Mouse (Mus musculus) brown adipose tissue, adult 24 weeks (tissue): ENCODE measurements around the gene Anln. TPM values are rescaled to one million over a fixed set of nuclear protein-coding genes. Genes with fewer than 3 reads are reported as not detected.
"Not testable (repeated sequence)": the region's sequence is repeated elsewhere in the genome, so short reads cannot be mapped to it uniquely, and the experiment has no call there.

Experiments used
- H3K27ac ChIP-seq: fragments of 200-500 bp; replicated peaks from 2 replicates; pipeline ENCODE4 v1.5.1; 2012; ENCODE audit warnings: low read depth, mild to moderate bottlenecking, low read length
- H3K4me1 ChIP-seq: fragments of 200-500 bp; 2 replicates; pipeline ENCODE4 v1.6.1; 2012; ENCODE audit warnings: low read length, mixed read lengths; ENCODE audit not compliant: control insufficient read depth, insufficient read depth, insufficient read length
- H3K4me3 ChIP-seq: fragments of 200-500 bp; 2 replicates; pipeline ENCODE4 v1.5.1; 2012; ENCODE audit warnings: low read depth, mild to moderate bottlenecking, low read length, moderate library complexity; ENCODE audit not compliant: insufficient read depth
- polyA plus RNA-seq: library from polyadenylated mRNA; stranded (reverse); fragments of >200 nt; gene quantifications from 2 replicates; pipeline ENCODE4 v1.2.4, GENCODE M21; 2012; ENCODE audit not compliant: missing spikeins, insufficient read depth, insufficient read length

The Anln gene
- polyA plus RNA-seq, 1 experiment: 3.3 TPM

DNA sequence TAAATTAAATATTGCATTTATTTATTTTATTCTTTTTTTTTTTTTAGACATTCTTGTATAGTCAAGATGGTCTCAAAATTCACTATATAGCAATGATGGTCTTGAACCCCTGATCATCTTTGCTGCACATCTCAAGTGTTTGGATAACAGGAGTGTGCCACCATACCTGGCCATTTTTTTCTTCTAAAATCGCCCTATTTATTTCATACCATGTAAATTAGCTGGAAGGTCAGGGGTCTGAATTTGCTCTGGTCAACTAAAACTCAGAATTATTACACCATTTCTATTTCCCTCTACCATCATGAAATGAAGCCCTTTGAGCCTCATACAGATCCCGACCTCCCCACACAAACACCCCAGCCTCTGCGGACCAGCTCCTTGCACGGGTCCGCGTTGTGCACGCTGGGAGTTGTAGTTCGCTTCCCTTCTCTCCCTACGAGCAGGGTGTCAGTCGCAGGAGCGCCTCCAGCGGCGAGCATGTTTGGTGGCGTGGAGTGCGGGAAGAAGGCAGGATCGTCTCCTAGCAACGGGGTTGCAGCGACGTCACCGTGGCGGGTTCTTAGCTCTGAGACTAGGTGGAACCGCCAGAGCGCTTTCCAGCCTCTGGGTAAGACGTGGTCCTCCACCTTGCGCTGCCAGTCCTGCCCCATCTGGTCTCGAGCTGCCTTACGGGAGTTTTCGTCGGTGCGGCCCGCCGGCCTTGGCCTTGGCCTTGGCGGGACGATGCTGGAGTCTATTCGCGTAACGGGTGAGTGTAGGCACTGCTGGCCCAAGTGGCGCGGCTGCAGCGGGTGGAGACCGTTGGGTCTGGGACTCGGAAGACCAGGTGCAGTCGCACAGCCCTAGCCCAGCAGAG, 22.2 kb upstream of the Anln start, which contains the start of gene 9530077C05Rik:
Gene 9530077C05Rik, plus strand, starts transcription at position 512 of the 856 bp plus-strand sequence.
- Histone ChIP-seq H3K4me1 (no peaks in the 10 kb centered on the region), H3K27ac (no peak within 1 kb of the TSS), H3K4me3 (peak within 1 kb of the TSS; percentile 76)

DNA sequence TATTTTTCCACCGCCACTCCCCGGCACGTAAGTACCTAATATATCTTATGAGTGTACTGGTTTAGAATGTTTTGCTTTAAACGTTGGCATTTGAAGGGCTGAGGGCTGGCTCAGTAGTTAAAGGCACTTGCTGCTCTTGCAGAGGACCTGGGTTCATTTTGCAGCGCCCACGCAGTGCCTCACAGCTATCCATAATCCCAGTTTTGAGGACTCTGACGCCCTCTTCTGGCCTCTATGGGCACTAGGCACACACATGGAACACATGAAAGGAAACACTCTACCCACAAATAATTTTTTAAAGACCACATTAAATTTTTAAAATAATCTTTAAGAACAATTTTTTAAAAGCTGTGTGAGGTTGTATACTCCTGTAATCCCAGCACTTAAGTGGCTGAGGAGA, 20.5 kb upstream of the Anln start:
- H3K27ac ChIP-seq: no peak overlapping the region
- no peak overlapping the region for H3K4me3 ChIP-seq
- H3K4me1 ChIP-seq: no peaks in the 10 kb centered on the region

DNA sequence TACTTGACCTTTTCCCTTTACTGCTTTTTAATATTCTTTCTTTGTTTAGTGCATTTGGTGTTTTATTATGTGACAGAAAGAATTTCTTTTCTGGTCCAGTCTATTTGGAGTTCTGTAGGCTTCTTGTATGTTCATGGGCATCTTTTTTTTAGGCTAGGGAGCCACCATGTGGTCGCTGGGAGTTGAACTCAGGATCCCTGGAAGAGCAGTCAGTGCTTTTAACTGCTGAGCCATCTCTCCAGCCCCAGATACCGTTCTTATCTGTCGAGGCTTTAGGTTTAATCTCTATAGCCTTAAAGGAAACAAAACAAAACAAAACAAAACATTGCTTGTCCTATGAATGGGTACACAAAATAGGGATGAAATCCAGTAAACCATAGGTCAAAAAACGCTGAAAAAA, 19.4 kb upstream of the Anln start:
- H3K27ac ChIP-seq, H3K4me1 ChIP-seq, H3K4me3 ChIP-seq: not testable (repeated sequence)

DNA sequence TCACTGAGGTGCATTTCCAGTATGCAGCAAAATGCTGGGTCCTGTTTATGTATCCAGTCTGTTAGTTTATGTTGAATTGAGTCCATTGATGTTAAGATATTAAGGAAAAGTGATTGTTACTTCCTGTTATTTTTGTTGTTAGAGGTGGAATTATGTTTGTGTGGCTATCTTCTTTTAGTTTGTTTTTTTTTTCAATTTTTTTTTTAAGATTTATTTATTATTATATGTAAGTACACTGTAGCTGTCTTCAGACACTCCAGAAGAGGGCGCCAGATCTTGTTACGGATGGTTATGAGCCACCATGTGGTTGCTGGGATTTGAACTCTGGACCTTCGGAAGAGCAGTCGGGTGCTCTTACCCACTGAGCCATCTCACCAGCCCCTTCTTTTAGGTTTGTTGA, 18.6 kb upstream of the Anln start:
- H3K4me1 ChIP-seq, H3K27ac ChIP-seq, H3K4me3 ChIP-seq: not testable (repeated sequence)

DNA sequence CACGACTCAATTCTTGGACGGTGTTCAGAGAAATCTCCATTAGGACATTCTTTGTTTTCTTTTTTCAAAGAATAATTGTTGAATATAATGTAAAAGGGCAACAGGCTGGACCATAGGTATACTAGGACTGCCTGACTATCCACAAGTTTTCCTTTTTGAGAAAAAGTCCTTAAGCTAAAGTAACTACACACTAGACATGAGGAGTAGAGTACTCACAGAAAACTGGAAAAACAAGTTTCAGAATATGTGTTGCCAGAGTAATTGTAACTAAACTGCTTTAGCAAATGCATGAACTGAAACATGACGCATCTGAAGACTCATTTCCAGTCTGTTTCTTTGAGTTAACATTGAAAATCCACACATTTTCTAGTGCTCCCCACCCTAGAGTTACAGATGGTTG, 16.4 kb upstream of the Anln start:
- Histone ChIP-seq H3K4me1 (no peaks in the 10 kb centered on the region), H3K4me3 (no peak overlapping the region), H3K27ac (no peak overlapping the region)

DNA sequence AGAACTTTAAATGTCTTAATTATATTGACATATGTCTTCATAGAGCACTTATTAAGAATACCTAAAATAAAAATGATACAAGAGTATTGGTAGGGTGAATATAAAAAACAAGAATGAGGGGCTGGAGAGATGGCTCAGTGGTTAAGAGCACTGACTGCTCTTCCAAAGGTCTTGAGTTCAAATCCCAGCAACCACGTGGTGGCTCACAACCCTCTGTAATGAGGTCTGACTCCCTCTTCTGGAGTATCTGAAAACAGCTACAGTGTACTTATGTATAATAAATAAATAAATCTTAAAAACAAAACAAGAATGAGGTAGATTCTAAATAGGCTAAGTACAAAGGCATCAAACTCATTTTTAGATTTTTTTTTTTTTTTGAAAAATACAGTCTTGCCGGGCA, 14.5 kb upstream of the Anln start:
- not testable (repeated sequence) for H3K4me1 ChIP-seq, H3K27ac ChIP-seq, H3K4me3 ChIP-seq

DNA sequence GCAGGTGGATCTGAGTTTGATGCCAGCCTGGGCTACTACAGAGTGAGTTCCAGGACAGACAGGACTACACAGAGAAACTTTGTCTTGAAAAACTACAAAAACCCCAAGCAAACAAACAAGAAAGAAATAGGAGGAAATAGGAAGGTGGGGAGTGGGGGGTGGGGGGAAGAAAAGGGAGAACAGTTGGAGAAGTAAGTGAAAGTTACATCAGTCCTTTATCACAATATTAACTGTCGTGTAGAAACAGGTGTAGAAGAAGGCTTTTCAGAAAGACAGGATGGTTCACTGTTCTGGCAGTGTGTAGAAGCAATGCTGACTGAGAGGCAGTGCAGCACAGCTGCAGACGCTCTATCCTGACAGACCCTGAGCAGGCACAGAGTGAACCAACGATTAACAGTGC, 14.0 kb upstream of the Anln start:
- no peaks in the 10 kb centered on the region for H3K4me1 ChIP-seq
- H3K4me3 ChIP-seq: no peak overlapping the region
- H3K27ac ChIP-seq: no peak overlapping the region

DNA sequence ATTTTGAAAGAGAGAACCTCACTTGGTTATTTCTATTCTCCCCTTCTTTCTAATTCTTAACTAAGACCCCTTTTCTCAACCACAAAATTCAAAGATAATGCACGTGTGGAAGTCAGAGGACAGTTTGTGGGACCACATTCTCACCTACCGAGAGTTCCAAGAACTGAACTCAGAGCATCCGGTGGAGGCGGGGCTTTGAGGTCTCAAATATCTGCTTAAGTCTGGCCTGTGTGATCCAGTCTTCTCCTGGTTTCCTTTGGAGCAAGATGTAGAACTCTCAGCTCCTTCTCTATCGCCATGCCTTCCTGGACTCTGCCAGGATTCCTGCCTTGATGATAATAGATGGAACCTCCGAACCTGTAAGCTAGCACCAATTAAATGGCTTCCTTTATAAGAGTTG, 13.0 kb upstream of the Anln start:
- Histone ChIP-seq H3K4me3 (no peak overlapping the region), H3K4me1 (no peaks in the 10 kb centered on the region), H3K27ac (no peak overlapping the region)

DNA sequence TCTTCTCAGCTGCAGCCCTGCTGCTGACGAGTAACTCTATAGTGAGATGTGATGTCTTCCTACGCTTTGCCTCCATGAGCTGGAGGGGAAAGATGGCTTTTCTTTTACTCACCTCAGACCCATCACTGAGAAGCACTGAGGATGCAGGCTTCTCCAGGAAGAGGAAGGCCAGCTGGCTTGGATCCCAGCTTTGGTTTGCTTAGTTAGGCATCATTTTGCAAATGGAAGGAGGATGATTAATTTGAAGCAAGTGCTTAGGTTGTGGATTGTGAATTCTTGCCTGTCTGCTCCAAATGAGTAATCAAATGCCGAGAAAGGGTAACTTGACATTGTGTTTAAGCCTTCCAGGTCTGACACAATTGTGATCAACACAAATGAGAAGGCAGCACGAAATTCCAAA, 10.0 kb upstream of the Anln start:
- Histone ChIP-seq H3K4me3 (no peak overlapping the region), H3K4me1 (no peaks in the 10 kb centered on the region), H3K27ac (no peak overlapping the region)

DNA sequence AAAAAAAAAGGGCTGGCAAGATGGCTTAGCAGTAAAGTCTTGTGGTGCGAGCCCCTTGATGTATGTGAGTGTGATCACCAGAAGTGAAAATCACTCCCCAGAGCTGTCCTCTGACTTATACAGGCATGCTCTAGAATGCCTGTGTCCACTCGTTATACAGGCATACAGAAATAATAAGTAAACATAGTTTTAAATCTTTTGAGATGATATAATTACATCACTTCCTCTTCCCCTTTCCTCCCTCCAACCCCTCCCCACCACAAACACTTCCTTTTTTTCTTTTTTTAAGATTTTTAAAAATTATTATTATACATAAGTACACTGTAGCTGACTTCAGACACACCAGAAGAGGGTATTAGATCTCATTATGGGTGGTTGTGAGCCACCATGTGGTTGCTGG, 5.7 kb upstream of the Anln start:
- Histone ChIP-seq H3K4me3 (no peak overlapping the region), H3K4me1 (no peaks in the 10 kb centered on the region), H3K27ac (no peak overlapping the region)

DNA sequence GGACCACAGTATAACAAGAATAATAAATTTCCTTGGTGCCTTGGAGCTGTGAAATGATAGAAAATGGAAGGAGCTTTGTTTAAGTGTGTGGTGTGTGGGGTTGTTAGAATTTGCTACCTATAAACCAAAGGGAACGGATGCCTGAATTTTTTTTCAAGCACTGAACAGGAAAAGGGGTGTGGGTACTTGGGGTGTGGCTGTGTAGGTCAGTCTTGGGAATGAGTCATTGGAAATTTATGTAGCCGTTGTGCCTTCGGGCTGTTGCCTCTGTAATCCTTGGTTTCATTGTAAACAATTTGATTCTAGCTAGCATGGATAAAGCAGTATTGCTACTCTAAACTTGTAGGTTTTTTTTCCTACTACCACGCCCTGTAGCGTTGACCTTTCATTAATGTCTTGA, 1.4 kb upstream of the Anln start:
- H3K27ac ChIP-seq: no peak overlapping the region
- H3K4me3 ChIP-seq: no peak overlapping the region
- H3K4me1 ChIP-seq: no peaks in the 10 kb centered on the region

DNA sequence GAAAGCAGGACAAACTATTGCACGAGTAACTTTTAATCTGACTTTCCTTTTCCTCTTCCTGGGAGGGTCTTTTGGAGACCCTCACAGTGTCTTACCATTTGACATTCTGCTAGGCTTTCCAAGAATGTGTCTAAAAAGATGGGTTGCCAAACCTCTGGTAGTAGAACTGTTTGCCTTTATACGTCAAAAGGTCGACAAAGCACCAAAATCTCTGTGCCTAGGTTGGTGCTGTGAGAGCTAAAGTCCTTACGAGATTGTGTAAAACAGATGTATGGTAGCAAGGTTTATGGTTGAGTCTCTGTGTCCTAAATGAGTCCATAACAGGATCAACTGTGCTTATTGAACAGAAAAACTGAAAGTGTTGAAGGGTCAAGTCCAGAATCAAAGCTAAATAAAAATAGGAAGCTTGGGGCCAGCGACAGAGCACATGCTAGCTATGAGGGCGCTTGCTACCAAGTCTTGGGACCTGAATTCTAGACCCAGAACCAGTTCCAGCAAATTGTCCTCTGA, 803 bp upstream of the Anln start:
- Histone ChIP-seq H3K4me1 (no peaks in the 10 kb centered on the region), H3K4me3 (peak overlapping the region; percentile 93), H3K27ac (no peak overlapping the region)

DNA sequence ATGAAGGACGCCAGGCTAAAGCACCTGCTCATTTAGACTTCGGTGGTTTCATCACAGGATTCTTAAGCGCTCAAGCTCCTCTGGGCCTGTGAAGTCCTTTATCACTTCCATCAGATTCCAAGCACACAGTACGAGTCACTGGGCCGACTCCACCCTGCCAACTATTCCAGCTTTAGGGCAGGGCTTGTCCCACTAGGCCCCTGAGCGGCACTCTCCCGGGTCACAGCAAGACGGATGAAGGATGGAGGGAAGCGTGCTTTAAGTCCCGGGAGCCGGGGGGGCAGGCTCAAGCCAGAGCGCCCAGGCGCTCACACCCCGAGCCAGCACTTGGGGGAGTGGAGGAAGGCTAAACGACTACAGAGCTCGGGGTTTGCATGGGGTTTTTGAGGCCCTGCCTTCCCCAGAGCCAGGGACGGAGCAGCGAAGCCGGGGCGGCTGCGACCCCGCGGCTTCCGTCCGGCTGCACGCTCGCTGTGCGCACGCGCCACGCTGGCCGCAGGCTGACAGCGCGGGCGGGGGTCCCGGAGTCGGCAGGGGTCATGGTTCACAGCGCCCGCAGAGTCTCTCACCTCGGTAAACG, 497 bp downstream of the Anln start:
- Histone ChIP-seq H3K4me1 (no peaks in the 10 kb centered on the region), H3K4me3 (peak overlapping the region; percentile 71), H3K27ac (no peak overlapping the region)

DNA sequence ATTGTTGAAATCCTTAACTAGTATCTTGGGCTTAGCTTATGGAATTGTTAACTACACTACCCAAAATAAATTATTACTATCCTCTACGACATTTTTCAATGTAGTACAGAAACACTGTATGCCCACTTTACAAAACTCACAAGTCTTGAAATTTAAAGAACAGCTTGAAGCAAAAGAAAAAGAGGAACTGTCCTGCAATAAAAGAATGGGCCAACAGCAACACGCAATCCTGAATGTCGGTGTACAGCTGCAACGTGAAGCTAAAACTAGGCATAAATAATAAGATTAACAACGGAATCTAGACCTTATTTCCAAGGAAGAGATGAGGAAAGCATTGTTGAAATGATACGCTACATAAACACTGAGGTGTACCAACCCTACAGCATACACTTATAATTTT, 1.1 kb downstream of the Anln start:
- Histone ChIP-seq H3K27ac (no peak overlapping the region), H3K4me3 (no peak overlapping the region), H3K4me1 (no peaks in the 10 kb centered on the region)

DNA sequence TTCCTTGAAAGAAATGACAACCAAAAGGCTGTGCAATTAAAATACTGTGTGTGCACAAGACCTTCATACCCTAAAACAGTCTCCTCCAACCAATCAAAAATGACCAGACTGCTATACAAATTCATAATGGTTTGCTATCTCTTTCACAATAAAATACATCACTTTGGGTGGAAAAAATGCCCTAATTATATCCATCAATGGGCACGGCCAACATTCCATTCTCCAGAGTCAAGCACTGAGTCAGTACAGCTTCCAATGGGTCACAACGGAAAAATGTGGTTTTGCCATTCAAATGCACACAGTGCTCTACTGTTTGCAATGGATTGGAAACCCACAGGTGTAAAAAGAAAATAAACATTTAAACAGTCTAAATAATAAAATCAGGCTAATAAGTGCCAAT, 3.1 kb downstream of the Anln start:
- Histone ChIP-seq H3K4me1 (no peaks in the 10 kb centered on the region), H3K4me3 (no peak overlapping the region), H3K27ac (no peak overlapping the region)

DNA sequence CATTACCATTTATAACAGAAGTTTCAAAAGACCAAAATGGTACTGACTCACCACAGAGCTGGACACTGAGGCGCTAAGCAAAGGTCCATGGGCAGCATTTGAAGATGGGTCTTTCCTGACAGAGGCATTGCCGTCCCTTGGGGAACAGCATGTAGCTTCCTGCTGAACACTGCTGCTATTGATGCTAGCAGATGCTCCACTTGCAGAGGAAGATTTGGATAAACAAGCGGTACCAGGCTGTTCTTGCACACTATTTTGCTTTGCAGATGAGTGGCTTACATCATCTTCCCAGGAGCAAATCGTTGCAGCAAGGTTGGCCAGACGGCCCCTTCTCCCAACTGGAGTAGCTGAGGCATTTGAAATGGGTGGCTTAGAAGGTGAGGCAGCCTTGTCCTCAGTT, 12.9 kb downstream of the Anln start:
- Histone ChIP-seq H3K4me3 (no peak overlapping the region), H3K4me1 (no peaks in the 10 kb centered on the region), H3K27ac (no peak overlapping the region)
